Mouse (Mus musculus) left cerebral cortex, postnatal 36 days (tissue): ENCODE data around the gene Lrrc8b. TPM values are rescaled to one million over a fixed set of nuclear protein-coding genes. Genes with fewer than 3 reads are reported as not detected.

Source experiments
- DNase-seq, 2 experiments: peaks; one replicate each; pipeline ENCODE4 v3.0.0; 2021 to 2022; ENCODE audit warnings: low spot score in 2 of 2, mixed read lengths in 1 of 2
- intact Hi-C: fragments of 180-260 bp; cut with DNase I; formaldehyde crosslinking; loops from one replicate; pipeline ENCODE4 v1.15.1; 2025
- total RNA-seq, 2 experiments: library from RNA; stranded (reverse); gene quantifications; 2 replicates each; pipeline ENCODE4 v1.2.3; 2021

The Lrrc8b gene
- 100 to 1,000 TPM in 1 of 2 experiments, 10 to 100 TPM in 1; 87.4 to 102 TPM for total RNA-seq

- peak; percentile 87 to 89 for DNase-seq
- intact Hi-C loops = loop anchor here (5.0 kb wide), 2 partner anchors 52 to 77 kb away; no protein-coding TSS in a partner anchor
Observed at GRCm38 (mm10) chr5:105415198-105415791, at the start of gene Lrrc8b. Lrrc8b (plus strand) TSS chr5:105415775.

GRCm38 (mm10) chr5:105381482-105381881 lies 34.1 kb upstream of the Lrrc8b start:
- intact Hi-C loops = no loop called here
- no peak for DNase-seq

- intact Hi-C loops = no loop called here
- DNase-seq = no peak
Observed at GRCm38 (mm10) chr5:105390346-105390745, 25.2 kb upstream of the Lrrc8b start.

GRCm38 (mm10) chr5:105393731-105394130 lies 21.8 kb upstream of the Lrrc8b start:
- intact Hi-C loops = no loop called here
- DNase-seq = no peak

GRCm38 (mm10) chr5:105395188-105395587 lies 20.4 kb upstream of the Lrrc8b start:
- DNase-seq = no peak
- intact Hi-C loops = no loop called here

- intact Hi-C loops = no loop called here
- DNase-seq = no peak
Observed at GRCm38 (mm10) chr5:105398966-105399365, 16.6 kb upstream of the Lrrc8b start.

GRCm38 (mm10) chr5:105399631-105400423 lies 15.7 kb upstream of the Lrrc8b start:
- intact Hi-C loops = loop anchor here (2.0 to 10.0 kb wide), 2 partner anchors 285 to 469 kb away; no protein-coding TSS in a partner anchor
- peak; percentile 64 to 79 for DNase-seq

GRCm38 (mm10) chr5:105400424-105401375 lies 14.9 kb upstream of the Lrrc8b start:
- intact Hi-C loops = loop anchor here (2.0 to 10.0 kb wide), 2 partner anchors 284 to 468 kb away; no protein-coding TSS in a partner anchor
- DNase-seq = peak in 1 of 2 experiments; percentile 25

GRCm38 (mm10) chr5:105401536-105401935 lies 14.0 kb upstream of the Lrrc8b start:
- DNase-seq = no peak
- intact Hi-C loops = loop anchor here (2.0 to 10.0 kb wide), 2 partner anchors 283 to 467 kb away; no protein-coding TSS in a partner anchor

- peak; percentile 65 to 74 for DNase-seq
- intact Hi-C loops = loop anchor here (5.0 to 10.0 kb wide), 2 partner anchors 112 to 280 kb away; partner anchors contain the start of gene Lrrc8c
Observed at GRCm38 (mm10) chr5:105404961-105405360, 10.6 kb upstream of the Lrrc8b start.

GRCm38 (mm10) chr5:105407661-105408060 lies 7.9 kb upstream of the Lrrc8b start:
- DNase-seq = no peak
- intact Hi-C loops = loop anchor here (5.0 to 10.0 kb wide), 2 partner anchors 110 to 277 kb away; partner anchors contain the start of gene Lrrc8c

- intact Hi-C loops = loop anchor here (5.0 to 10.0 kb wide), 2 partner anchors 108 to 276 kb away; partner anchors contain the start of gene Lrrc8c
- DNase-seq = no peak
Observed at GRCm38 (mm10) chr5:105409092-105409491, 6.5 kb upstream of the Lrrc8b start.

GRCm38 (mm10) chr5:105410521-105411293 lies 4.9 kb upstream of the Lrrc8b start:
- intact Hi-C loops = no loop called here
- DNase-seq = no peak

- intact Hi-C loops = no loop called here
- DNase-seq = no peak
Observed at GRCm38 (mm10) chr5:105411294-105411570, 4.3 kb upstream of the Lrrc8b start.

GRCm38 (mm10) chr5:105411768-105412167 lies 3.8 kb upstream of the Lrrc8b start:
- no peak for DNase-seq
- intact Hi-C loops = no loop called here

GRCm38 (mm10) chr5:105412634-105413033 lies 2.9 kb upstream of the Lrrc8b start:
- intact Hi-C loops = no loop called here
- DNase-seq = no peak

GRCm38 (mm10) chr5:105414341-105415120 lies 1.0 kb upstream of the Lrrc8b start:
- intact Hi-C loops = loop anchor here (5.0 kb wide), 2 partner anchors 53 to 78 kb away; no protein-coding TSS in a partner anchor
- DNase-seq = peak in 1 of 2 experiments; percentile 33
